Mouse (Mus musculus) macrophage (primary cell): ENCODE results near the gene Gmfg. TPM values are rescaled to one million over a fixed set of nuclear protein-coding genes. Genes with fewer than 3 reads are reported as not detected.

Experiments used
- H3K27ac ChIP-seq: fragments of 350-480 bp; formaldehyde crosslinking; 2 replicates; pipeline ENCODE4 v1.9.0; 2021
- H3K36me3 ChIP-seq: fragments of 350-480 bp; formaldehyde crosslinking; 2 replicates; pipeline ENCODE4 v1.9.0; 2021; ENCODE audit errors: inconsistent target
- H3K4me3 ChIP-seq: fragments of 350-480 bp; formaldehyde crosslinking; 2 replicates; pipeline ENCODE4 v1.9.0; 2021; ENCODE audit errors: inconsistent target
- H3K79me2 ChIP-seq: fragments of 350-480 bp; formaldehyde crosslinking; 2 replicates; pipeline ENCODE4 v1.9.0; 2021; ENCODE audit errors: inconsistent target
- WGBS: methylation state at CpG from one replicate; pipeline ENCODE4 v1.1.7; 2026; ENCODE audit warnings: inconsistent platforms; ENCODE audit not compliant: missing documents; 5-methylcytosine and 5-hydroxymethylcytosine counted together
- polyA plus RNA-seq: library from polyadenylated mRNA; stranded (reverse); fragments of 250-400 nt; gene quantifications from 3 replicates; pipeline ENCODE4 v1.2.4, GENCODE M21; 2018; ENCODE audit warnings: inconsistent platforms

The Gmfg gene
- polyA plus RNA-seq, 1 experiment from 2014 or later = 177 TPM

DNA sequence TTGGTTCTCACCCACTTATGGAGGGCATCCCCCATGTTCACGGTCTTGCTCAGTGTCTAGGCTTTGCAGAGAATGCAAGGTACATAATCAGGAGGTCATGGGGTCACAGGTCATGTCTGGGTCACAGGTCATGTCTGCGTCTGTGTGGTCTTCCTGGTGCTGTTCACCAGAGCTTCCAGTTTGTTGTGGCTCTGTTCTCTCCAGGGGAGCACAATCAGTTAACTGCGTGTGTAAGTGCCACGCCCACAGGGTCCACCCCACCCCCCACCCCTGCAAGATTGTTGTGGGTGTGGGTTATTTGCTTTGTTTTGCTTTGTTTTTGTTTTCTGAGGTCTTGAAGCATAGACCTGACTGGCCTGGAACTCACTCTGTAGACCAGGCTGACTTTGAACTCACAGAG lies 46.9 kb downstream of the Gmfg start:
- Histone ChIP-seq H3K27ac (no peak overlapping the region), H3K36me3 (no peaks in the 10 kb centered on the region), H3K4me3 (no peak overlapping the region), H3K79me2 (no peaks in the 10 kb centered on the region)
- WGBS = 87% methylated on average over 4 of the region's 4 CpGs

DNA sequence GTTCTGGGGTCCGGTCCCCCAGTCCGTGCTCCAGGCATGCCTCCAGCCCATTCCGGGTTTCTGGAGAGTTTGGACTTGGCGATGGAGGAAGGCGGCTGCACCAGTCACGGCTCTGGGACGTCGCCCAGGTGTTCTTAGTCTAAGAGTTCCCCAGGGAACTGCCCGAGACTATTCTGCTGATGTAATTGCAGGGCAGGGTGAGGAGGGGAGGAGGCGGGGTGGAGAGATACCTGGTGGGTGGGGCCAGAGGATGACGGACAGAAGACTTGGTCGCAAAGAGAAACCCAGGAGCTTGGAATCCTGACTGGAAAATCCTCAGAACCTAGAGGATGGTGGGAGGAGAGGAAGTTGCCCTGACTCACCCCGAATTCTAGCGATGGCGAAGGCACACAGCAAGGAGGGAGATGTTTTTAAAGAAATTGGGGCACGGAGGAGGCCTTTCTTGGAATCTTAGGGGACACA lies 50.8 kb downstream of the Gmfg start:
- H3K27ac ChIP-seq = no peak overlapping the region

DNA sequence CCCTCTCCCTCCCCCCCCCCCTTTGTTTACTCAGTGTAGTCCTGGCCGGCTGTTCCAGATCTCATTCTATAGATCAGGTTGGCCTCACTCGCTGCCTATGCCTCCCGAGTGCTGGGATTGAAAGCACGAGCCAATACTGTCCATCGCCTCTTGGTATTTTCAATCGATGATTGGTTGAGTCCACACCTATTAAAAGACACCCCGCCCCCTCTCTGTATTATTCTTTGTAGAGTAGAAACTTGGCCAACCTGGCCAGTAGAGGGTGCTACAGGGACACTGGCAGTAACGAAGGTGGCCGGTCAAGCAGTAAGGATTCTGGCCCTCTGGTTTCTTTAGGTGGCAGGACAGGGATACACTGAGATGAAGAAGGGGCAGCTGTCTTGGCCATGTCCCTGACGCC lies 53.2 kb downstream of the Gmfg start:
- Histone ChIP-seq H3K36me3 (no peaks in the 10 kb centered on the region), H3K4me3 (no peak overlapping the region), H3K27ac (no peak overlapping the region), H3K79me2 (no peaks in the 10 kb centered on the region)
- 10% methylated on average over 10 of the region's 10 CpGs for WGBS

More for the DNA sequence above, 50.8 kb downstream of the Gmfg start:
- H3K79me2 ChIP-seq = no peaks in the 10 kb centered on the region
- no peaks in the 10 kb centered on the region for H3K36me3 ChIP-seq
- no peak overlapping the region for H3K4me3 ChIP-seq
- 10% methylated on average over 16 of the region's 16 CpGs for WGBS

DNA sequence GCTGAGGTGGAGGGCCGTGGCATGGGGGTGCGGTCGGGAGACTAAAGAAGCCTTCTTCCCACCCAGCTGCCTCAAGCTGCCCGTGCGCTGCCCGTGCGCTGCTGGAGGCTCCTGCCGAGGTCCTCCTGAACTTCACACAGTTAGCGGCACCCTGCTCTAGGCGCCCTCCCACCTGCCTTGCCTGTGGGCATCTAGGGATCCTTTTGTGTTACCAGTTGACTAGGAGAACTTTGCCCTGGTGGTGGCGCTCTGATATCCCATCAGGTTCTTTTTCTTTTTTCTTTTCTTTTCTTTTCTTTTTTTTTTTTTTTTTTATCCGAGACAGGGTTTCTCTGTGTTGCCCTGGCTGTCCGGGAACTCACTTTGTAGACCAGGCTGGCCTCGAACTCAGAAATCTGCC lies 53.7 kb downstream of the Gmfg start:
- Histone ChIP-seq H3K36me3 (no peaks in the 10 kb centered on the region), H3K79me2 (no peaks in the 10 kb centered on the region), H3K4me3 (no peak overlapping the region), H3K27ac (no peak overlapping the region)
- 55% methylated on average over 14 of the region's 14 CpGs for WGBS

DNA sequence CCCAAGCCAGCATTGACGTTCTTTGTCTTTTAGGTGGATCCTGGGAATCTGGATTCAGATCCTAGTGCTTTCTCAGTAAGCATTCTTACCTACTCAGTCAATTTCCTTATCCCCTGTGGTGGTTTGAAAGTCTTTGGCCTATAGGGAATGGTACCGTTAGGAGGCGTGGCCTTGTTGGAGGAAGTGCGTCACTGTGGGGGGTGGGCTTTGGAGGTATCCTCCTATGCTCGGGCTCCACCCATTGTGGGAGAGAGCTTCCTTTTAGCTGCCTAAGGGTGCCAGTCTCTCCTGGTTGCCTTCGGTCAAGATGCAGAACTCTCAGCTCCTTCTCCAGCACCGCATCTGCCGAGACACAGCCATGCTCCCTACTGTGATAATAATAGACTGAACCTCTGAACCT lies 55.1 kb downstream of the Gmfg start:
- Histone ChIP-seq H3K79me2 (no peaks in the 10 kb centered on the region), H3K4me3 (no peak overlapping the region), H3K36me3 (no peaks in the 10 kb centered on the region), H3K27ac (no peak overlapping the region)
- whole genome bisulfite sequencing = 88% methylated on average over 8 of the region's 8 CpGs

DNA sequence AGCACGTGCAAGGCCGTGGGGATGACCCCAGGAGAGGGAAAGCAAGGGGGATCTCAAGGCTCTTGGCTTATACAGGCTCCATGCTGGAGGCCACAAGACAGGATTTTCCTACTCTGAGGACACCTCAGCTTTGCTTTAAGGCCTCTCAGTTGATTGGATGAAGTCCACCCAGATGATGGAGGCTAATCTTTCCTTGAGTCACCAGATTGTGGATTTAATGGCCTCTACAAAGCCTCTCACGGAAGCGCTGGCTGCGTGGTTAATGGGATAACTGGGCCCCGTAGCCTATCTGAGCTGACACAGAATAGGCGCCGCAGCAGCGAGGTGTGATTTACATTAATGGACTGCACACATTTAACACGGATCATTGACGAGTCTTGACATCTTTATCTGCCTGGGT lies 58.2 kb downstream of the Gmfg start:
- Histone ChIP-seq H3K27ac (no peak overlapping the region), H3K79me2 (no peaks in the 10 kb centered on the region), H3K4me3 (no peak overlapping the region), H3K36me3 (no peaks in the 10 kb centered on the region)
- WGBS = 97% methylated on average over 11 of the region's 11 CpGs

Other genes starting within 250 kb of the Gmfg start
- gene Eid2, start 169.6 kb upstream of the Gmfg start, polyA plus RNA-seq = 2.4 to 4.6 TPM (median 3.7 TPM) in 3 replicates
- gene Eid2b, start 159.7 kb upstream of the Gmfg start, polyA plus RNA-seq = 3.2 to 4.7 TPM (median 4.1 TPM) in 3 replicates
- not detected in 3 replicates for gene Selenov, start 146.3 kb upstream of the Gmfg start, polyA plus RNA-seq
- not detected in 3 replicates for gene Dll3, start 135.2 kb upstream of the Gmfg start, polyA plus RNA-seq
- 15.4 to 48.5 TPM (median 20.8 TPM) in 3 replicates for gene Timm50, start 125.4 kb upstream of the Gmfg start, polyA plus RNA-seq
- 73.4 to 112 TPM (median 77.6 TPM) in 3 replicates for gene Supt5, start 98.7 kb upstream of the Gmfg start, polyA plus RNA-seq
- gene Rps16, start 86.8 kb upstream of the Gmfg start, polyA plus RNA-seq = 335 to 822 TPM (median 800 TPM) in 3 replicates
- 3.6 to 7.0 TPM (median 5.4 TPM) in 3 replicates for gene Plekhg2, start 64.8 kb upstream of the Gmfg start, polyA plus RNA-seq
- 67.8 to 98.8 TPM (median 74.9 TPM) in 3 replicates for gene Zfp36, start 57.2 kb upstream of the Gmfg start, polyA plus RNA-seq
- gene Med29, start 44.7 kb upstream of the Gmfg start, polyA plus RNA-seq = 13.6 to 20.0 TPM (median 16.3 TPM) in 3 replicates
- gene Paf1, start 44.5 kb upstream of the Gmfg start, polyA plus RNA-seq = 72.5 to 257 TPM (median 75.2 TPM) in 3 replicates
- 0.24 to 1.4 TPM (median 0.89 TPM) in 3 replicates for gene Lrfn1, start 14.5 kb downstream of the Gmfg start, polyA plus RNA-seq
- gene Ifnl2, start 73.0 kb downstream of the Gmfg start, polyA plus RNA-seq = not detected in 3 replicates
- not detected in 3 replicates for gene Ifnl3, start 85.4 kb downstream of the Gmfg start, polyA plus RNA-seq
- not detected in 3 replicates for gene Sycn, start 103.4 kb downstream of the Gmfg start, polyA plus RNA-seq
- not detected in 3 replicates for gene Nccrp1, start 109.8 kb downstream of the Gmfg start, polyA plus RNA-seq
- gene Samd4b, start 160.7 kb downstream of the Gmfg start, polyA plus RNA-seq = 24.6 to 26.8 TPM (median 25.5 TPM) in 3 replicates
- 7.4 to 9.1 TPM (median 7.5 TPM) in 3 replicates for gene Pak4, start 160.7 kb downstream of the Gmfg start, polyA plus RNA-seq
- not detected in 3 replicates for gene Acp7, start 193.9 kb downstream of the Gmfg start, polyA plus RNA-seq